Mouse (Mus musculus) layer of hippocampus, adult 8-10 months (tissue): ENCODE measurements at regions not wholly inside any gene's neighbourhood (a gene's known extent, or its start where the extent isn't known, plus 50 kb on each side); places are given as distances from the start of the nearest gene placed in this dataset.

Experiments used
- DNase-seq, 2 experiments: peaks; one replicate each; pipeline ENCODE4 v3.0.0; 2022; ENCODE audit warnings: low spot score in 2 of 2

GRCm38 (mm10) chr7:88544393-88544792 is 114.3 kb downstream of the Rab38 start:
- DNase-seq, result peak; percentile 33 to 68

GRCm38 (mm10) chr7:88544976-88545654 is 115.0 kb downstream of the Rab38 start:
- no peak for DNase-seq

GRCm38 (mm10) chr7:88575073-88575472 is 145.0 kb downstream of the Rab38 start:
- no peak for DNase-seq

- DNase-seq, result no peak
These were observed 170.7 kb downstream of the Rab38 start for GRCm38 (mm10) chr7:88600781-88601180.
